Mouse (Mus musculus) cerebellum, adult 11-12 months (tissue): ENCODE results near the gene Dlgap4.

Experiments used
- DNase-seq: peaks from one replicate; pipeline ENCODE4 v3.0.0; 2022

Dlgap4 gene

GRCm38 (mm10) chr2:156613541-156614257, at the start of gene Dlgap4:
TSS of gene Dlgap4 (plus strand) at chr2:156613705.
- peak; percentile 53 for DNase-seq

GRCm38 (mm10) chr2:156566512-156566911, 47.0 kb upstream of the Dlgap4 start:
- DNase-seq = peak; percentile 65

GRCm38 (mm10) chr2:156568647-156569046, 44.9 kb upstream of the Dlgap4 start:
- DNase-seq = no peak

- DNase-seq = no peak
Observed at GRCm38 (mm10) chr2:156569261-156569660, 44.2 kb upstream of the Dlgap4 start.

- DNase-seq = no peak
Observed at GRCm38 (mm10) chr2:156571521-156571920, 42.0 kb upstream of the Dlgap4 start.

- DNase-seq = no peak
Observed at GRCm38 (mm10) chr2:156576850-156577587, 36.5 kb upstream of the Dlgap4 start.

GRCm38 (mm10) chr2:156580507-156580906, 33.0 kb upstream of the Dlgap4 start:
- no peak for DNase-seq

GRCm38 (mm10) chr2:156581244-156581643, 32.3 kb upstream of the Dlgap4 start:
- peak; percentile 34 for DNase-seq

GRCm38 (mm10) chr2:156582887-156583286, 30.6 kb upstream of the Dlgap4 start:
- DNase-seq = no peak

GRCm38 (mm10) chr2:156584154-156584796, 29.2 kb upstream of the Dlgap4 start:
- peak; percentile 25 for DNase-seq

- DNase-seq = peak; percentile 19
Observed at GRCm38 (mm10) chr2:156584797-156585471, 28.6 kb upstream of the Dlgap4 start.

- peak; percentile 46 for DNase-seq
Observed at GRCm38 (mm10) chr2:156589481-156589880, 24.0 kb upstream of the Dlgap4 start.

- DNase-seq = no peak
Observed at GRCm38 (mm10) chr2:156594987-156595490, 18.5 kb upstream of the Dlgap4 start.

- no peak for DNase-seq
Observed at GRCm38 (mm10) chr2:156602581-156602980, 10.9 kb upstream of the Dlgap4 start.

- DNase-seq = no peak
Observed at GRCm38 (mm10) chr2:156603671-156604070, 9.8 kb upstream of the Dlgap4 start.

GRCm38 (mm10) chr2:156605144-156605543, 8.4 kb upstream of the Dlgap4 start:
- no peak for DNase-seq

- DNase-seq = no peak
Observed at GRCm38 (mm10) chr2:156605971-156606370, 7.5 kb upstream of the Dlgap4 start.

GRCm38 (mm10) chr2:156613081-156613540, 394 bp upstream of the Dlgap4 start:
- peak; percentile 86 for DNase-seq

- DNase-seq = peak; percentile 59
Observed at GRCm38 (mm10) chr2:156614258-156614556, 702 bp downstream of the Dlgap4 start.

- DNase-seq = peak; percentile 55
Observed at GRCm38 (mm10) chr2:156614661-156615654, 1.5 kb downstream of the Dlgap4 start.

- no peak for DNase-seq
Observed at GRCm38 (mm10) chr2:156616513-156616912, 3.0 kb downstream of the Dlgap4 start.

GRCm38 (mm10) chr2:156617536-156617935, 4.0 kb downstream of the Dlgap4 start:
- no peak for DNase-seq
